Mouse (Mus musculus) embryonic facial prominence, embryonic 14.5 days (tissue): ENCODE measurements around the gene Mknk2. TPM values are rescaled to one million over a fixed set of nuclear protein-coding genes. Genes with fewer than 3 reads are reported as not detected.

Source experiments
- ATAC-seq: fragments of 200-750 bp; cut with Nextera tagmentation; 2 replicates; pipeline ENCODE4 v1.8.0; 2017; ENCODE audit warnings: low read depth, moderate number of reproducible peaks, moderate TSS enrichment
- DNase-seq: peaks from one replicate; pipeline ENCODE4 v3.0.0-alpha.2; 2015; ENCODE audit warnings: low spot score
- H3K27ac ChIP-seq: fragments of 300-500 bp; sonication (generic); replicated peaks from 2 replicates; pipeline ENCODE4 v1.5.1; 2014; ENCODE audit warnings: low read depth, mild to moderate bottlenecking, low read length, moderate library complexity
- H3K27me3 ChIP-seq: fragments of 300-500 bp; sonication (generic); replicated peaks from 2 replicates; pipeline ENCODE4 v1.6.1; 2014; ENCODE audit warnings: low read length; ENCODE audit not compliant: control insufficient read depth, insufficient read depth
- H3K36me3 ChIP-seq: fragments of 300-500 bp; sonication (generic); 2 replicates; pipeline ENCODE4 v1.6.1; 2014; ENCODE audit warnings: low read length, mixed read lengths; ENCODE audit not compliant: control insufficient read depth, insufficient read depth
- H3K4me1 ChIP-seq: fragments of 300-500 bp; sonication (generic); 2 replicates; pipeline ENCODE4 v1.6.1; 2014; ENCODE audit warnings: antibody characterized with exemption, low read length; ENCODE audit not compliant: control insufficient read depth, insufficient read depth
- H3K4me2 ChIP-seq: fragments of 300-500 bp; sonication (generic); 2 replicates; pipeline ENCODE4 v1.6.1; 2014; ENCODE audit warnings: low read depth, mild to moderate bottlenecking, low read length, moderate library complexity, mixed read lengths
- H3K4me3 ChIP-seq: fragments of 300-500 bp; sonication (generic); 2 replicates; pipeline ENCODE4 v1.5.1; 2014; ENCODE audit warnings: low read depth, mild to moderate bottlenecking, low read length
- H3K9ac ChIP-seq: fragments of 300-500 bp; sonication (generic); 2 replicates; pipeline ENCODE4 v1.6.1; 2014; ENCODE audit warnings: low read depth, mild to moderate bottlenecking, low read length, moderate library complexity, mixed read lengths
- H3K9me3 ChIP-seq: fragments of 300-500 bp; sonication (generic); 2 replicates; pipeline ENCODE4 v1.6.1; 2016; ENCODE audit warnings: low read length; ENCODE audit not compliant: control insufficient read depth
- WGBS: fragments of 180-500 bp; shearing (Covaris S2); extraction: QIAGEN DNeasy Blood & Tissue Kit; methylation state at CpG from one replicate; pipeline ENCODE4 v1.1.7; 2014; 5-methylcytosine and 5-hydroxymethylcytosine counted together
- polyA plus RNA-seq: library from polyadenylated mRNA; unstranded; fragments of >200 nt; fragmentation: Nextera tagmentation; extraction: Ambion mirVana; gene quantifications from 2 replicates; pipeline ENCODE4 v1.2.1, GENCODE M21; 2014

Mknk2 gene
- polyA plus RNA-seq, 1 experiment from 2014 or later = 84.6 TPM

GRCm38 (mm10) chr10:80683647-80684046 is 5.7 kb upstream of the Mknk2 start:
- ATAC-seq (no peak), DNase-seq (no peak)
- no peak overlapping the region for H3K4me3 ChIP-seq
- no peak overlapping the region for H3K27ac ChIP-seq
- peaks cover 35% of the 10 kb centered on the region for H3K36me3 ChIP-seq
- no peak overlapping the region for H3K9ac ChIP-seq
- H3K9me3 ChIP-seq = no peaks in the 10 kb centered on the region
- 95% methylated on average over 1 of the region's 1 CpGs for WGBS
- H3K4me1 ChIP-seq = peaks cover 5% of the 10 kb centered on the region; the same call in 1 of the 2 replicates
- H3K27me3 ChIP-seq = no peaks in the 10 kb centered on the region
- H3K4me2 ChIP-seq = no peak overlapping the region

GRCm38 (mm10) chr10:80682003-80682402 is 4.1 kb upstream of the Mknk2 start:
- WGBS = 93% methylated on average over 6 of the region's 6 CpGs
- ATAC-seq (no peak), DNase-seq (no peak)
- Histone ChIP-seq H3K36me3 (peaks cover 28% of the 10 kb centered on the region), H3K27ac (no peak overlapping the region), H3K9me3 (no peaks in the 10 kb centered on the region), H3K4me3 (no peak overlapping the region), H3K4me1 (peaks cover 21% of the 10 kb centered on the region), H3K9ac (no peak overlapping the region), H3K4me2 (no peak overlapping the region), H3K27me3 (no peaks in the 10 kb centered on the region)

DNA sequence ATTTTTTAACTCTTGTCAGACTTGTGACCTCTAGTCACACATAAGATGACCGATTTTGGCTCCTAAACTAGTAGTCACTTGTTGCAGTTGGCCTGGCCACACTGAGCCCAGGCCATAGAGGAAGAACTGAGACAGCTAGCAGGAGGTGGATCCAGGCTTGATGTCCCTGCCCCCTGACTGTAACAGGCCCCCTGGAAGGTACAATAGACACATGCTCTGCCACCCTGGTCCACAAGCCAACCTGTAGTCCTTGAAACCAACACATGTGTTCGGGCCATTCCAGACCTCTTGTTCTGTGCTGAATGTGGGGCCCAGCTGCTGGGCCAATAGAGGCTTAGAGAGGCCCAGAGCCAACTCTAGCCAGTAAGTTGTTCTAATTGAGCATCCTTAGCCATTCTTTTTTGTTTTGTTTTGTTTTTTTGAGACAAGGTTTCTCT is 2.4 kb upstream of the Mknk2 start:
- Histone ChIP-seq H3K4me1 (peaks cover 23% of the 10 kb centered on the region), H3K4me2 (no peak overlapping the region), H3K36me3 (peaks cover 10% of the 10 kb centered on the region; the same call in 1 of the 2 replicates), H3K9ac (peak overlapping the region; percentile 25; the same call in 1 of the 2 replicates), H3K4me3 (no peak overlapping the region), H3K27ac (no peak overlapping the region), H3K27me3 (no peaks in the 10 kb centered on the region), H3K9me3 (no peaks in the 10 kb centered on the region)
- WGBS = 67% methylated on average over 2 of the region's 2 CpGs
- DNase-seq = no peak
- ATAC-seq = no peak

GRCm38 (mm10) chr10:80679556-80680259 is 1.8 kb upstream of the Mknk2 start:
- ATAC-seq (no peak), DNase-seq (no peak)
- H3K36me3 ChIP-seq = peaks cover 8% of the 10 kb centered on the region; the same call in 1 of the 2 replicates
- H3K9ac ChIP-seq = peak overlapping the region; percentile 25; the same call in 1 of the 2 replicates
- H3K4me2 ChIP-seq = no peak overlapping the region
- WGBS = 63% methylated on average over 9 of the region's 9 CpGs
- H3K27me3 ChIP-seq = no peaks in the 10 kb centered on the region
- H3K27ac ChIP-seq = peak overlapping the region; percentile 28; the same call in 1 of the 2 replicates
- peaks cover 26% of the 10 kb centered on the region for H3K4me1 ChIP-seq
- no peaks in the 10 kb centered on the region for H3K9me3 ChIP-seq
- H3K4me3 ChIP-seq = no peak overlapping the region

DNA sequence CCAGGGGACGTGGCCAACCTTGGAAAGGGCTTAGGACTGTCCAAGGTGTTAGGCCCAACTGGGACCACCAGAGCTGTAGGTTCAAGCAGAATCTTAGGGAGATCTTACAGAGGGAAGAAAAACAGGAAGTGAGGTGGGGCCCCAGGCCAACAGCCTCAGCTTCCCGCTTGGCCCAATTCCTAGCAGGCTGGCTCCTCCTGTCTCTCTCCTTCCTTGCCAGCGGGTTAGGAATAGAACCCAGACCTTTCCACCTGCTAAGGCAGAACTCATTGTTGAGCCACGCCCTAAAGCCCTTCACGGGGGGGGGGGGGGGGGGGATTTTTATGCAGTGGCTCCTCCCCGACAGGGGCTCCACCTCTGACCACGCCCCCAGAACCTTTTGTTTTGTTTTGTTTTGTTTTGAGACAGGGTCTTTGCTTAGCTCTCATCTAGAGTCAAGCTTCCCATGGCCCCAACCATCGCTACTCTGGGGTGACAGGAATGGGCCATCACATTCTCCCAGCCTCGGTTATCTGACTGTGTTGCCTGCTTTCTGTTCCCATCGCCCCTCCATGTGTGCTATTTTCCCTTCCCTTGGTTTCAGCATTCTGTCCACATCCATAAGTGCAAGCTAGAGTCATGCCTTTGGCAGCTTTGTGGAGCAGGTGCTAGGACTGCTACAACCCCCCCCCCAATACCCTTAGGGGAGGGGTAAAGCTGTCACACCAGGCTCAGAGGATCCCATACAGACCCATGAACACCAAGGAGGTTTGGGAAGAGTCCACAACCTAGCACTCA is 877 bp upstream of the Mknk2 start:
- Histone ChIP-seq H3K27me3 (no peaks in the 10 kb centered on the region), H3K27ac (peak overlapping the region; percentile 98), H3K4me2 (peak overlapping the region; percentile 13; the same call in 1 of the 2 replicates), H3K4me3 (no peak overlapping the region), H3K4me1 (peaks cover 35% of the 10 kb centered on the region), H3K9me3 (no peaks in the 10 kb centered on the region), H3K9ac (peak overlapping the region; percentile 35; the same call in 1 of the 2 replicates), H3K36me3 (peaks cover 12% of the 10 kb centered on the region; the same call in 1 of the 2 replicates)
- WGBS = 62% methylated on average over 8 of the region's 10 CpGs
- DNase-seq (peak; percentile 52), ATAC-seq (no peak)

- ATAC-seq (no peak), DNase-seq (peak; percentile 41)
- WGBS = 28% methylated on average over 9 of the region's 9 CpGs
- peaks cover 20% of the 10 kb centered on the region for H3K36me3 ChIP-seq
- no peaks in the 10 kb centered on the region for H3K9me3 ChIP-seq
- H3K27ac ChIP-seq = peak overlapping the region; percentile 98
- peaks cover 41% of the 10 kb centered on the region for H3K4me1 ChIP-seq
- H3K4me2 ChIP-seq = peak overlapping the region; percentile 83
- H3K9ac ChIP-seq = peak overlapping the region; percentile 85
- peak overlapping the region; percentile 99 for H3K4me3 ChIP-seq
- no peaks in the 10 kb centered on the region for H3K27me3 ChIP-seq
Observed at GRCm38 (mm10) chr10:80677128-80677875, 610 bp downstream of the Mknk2 start.

GRCm38 (mm10) chr10:80676198-80676928 is 1.5 kb downstream of the Mknk2 start:
- peak overlapping the region; percentile 93 for H3K4me2 ChIP-seq
- no peaks in the 10 kb centered on the region for H3K9me3 ChIP-seq
- peak overlapping the region; percentile 98 for H3K27ac ChIP-seq
- H3K4me1 ChIP-seq = peaks cover 41% of the 10 kb centered on the region
- WGBS = under 1% methylated on average over 30 of the region's 78 CpGs
- peak; percentile 94 for ATAC-seq
- peak overlapping the region; percentile 98 for H3K9ac ChIP-seq
- H3K4me3 ChIP-seq = peak overlapping the region; percentile 99
- peaks cover 30% of the 10 kb centered on the region for H3K36me3 ChIP-seq
- H3K27me3 ChIP-seq = no peaks in the 10 kb centered on the region
- DNase-seq = peak; percentile 100
